Mouse (Mus musculus) retina, embryonic 14.5 days (tissue): Measurements from ENCODE around the gene Lgals1.

Source experiments
- DNase-seq: peaks from one replicate; pipeline ENCODE4 v3.0.0-alpha.2; 2015; ENCODE audit warnings: low spot score

The Lgals1 gene

GRCm38 (mm10) chr15:78937963-78938362 is 11.4 kb downstream of the Lgals1 start:
- no peak for DNase-seq

DNA sequence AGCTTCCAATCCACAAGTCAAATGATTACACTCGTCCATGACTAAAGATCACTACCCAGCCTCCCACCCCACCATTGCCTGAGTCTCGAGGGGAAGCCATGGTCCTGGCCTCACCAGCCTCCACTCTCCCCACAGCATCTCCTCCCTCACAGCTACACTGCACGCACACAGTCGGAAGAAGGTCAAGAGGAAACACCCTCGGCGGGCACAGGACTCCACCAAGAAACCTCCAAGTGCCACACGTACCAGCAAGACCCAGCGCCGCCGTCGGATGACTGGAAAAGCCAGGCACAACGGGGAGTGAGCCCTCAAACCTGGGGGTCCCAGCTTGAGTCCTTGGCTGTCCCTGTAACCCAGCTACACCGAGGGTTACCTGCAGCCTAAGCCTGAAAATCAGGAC is 13.8 kb downstream of the Lgals1 start:
- DNase-seq = no peak

- peak; percentile 90 for DNase-seq
These were observed 16.1 kb downstream of the Lgals1 start for GRCm38 (mm10) chr15:78942663-78943062.

DNA sequence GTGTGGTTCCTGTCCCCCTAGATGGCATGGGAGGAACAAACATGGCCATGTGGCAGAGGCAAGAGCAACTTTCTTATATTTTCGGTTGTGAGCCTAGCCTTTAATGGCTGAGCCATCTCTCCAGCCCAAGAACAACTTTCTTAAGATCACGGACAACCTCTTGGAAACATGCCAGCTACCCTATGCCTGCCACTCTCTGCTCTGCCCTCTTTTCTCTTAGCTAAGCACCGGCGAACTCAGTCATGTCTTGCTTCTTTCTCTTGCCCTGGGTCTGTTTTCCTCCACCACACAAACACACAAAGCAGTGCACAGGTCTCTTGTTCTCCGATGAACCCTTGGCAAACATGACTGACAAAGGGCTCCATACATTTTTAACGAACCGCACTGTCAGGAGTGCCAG is 19.7 kb downstream of the Lgals1 start:
- no peak for DNase-seq

GRCm38 (mm10) chr15:78947657-78948056 is 21.1 kb downstream of the Lgals1 start, which contains the start of gene Triobp:
Triobp (plus strand) TSS chr15:78947724.
- DNase-seq = peak; percentile 93

DNA sequence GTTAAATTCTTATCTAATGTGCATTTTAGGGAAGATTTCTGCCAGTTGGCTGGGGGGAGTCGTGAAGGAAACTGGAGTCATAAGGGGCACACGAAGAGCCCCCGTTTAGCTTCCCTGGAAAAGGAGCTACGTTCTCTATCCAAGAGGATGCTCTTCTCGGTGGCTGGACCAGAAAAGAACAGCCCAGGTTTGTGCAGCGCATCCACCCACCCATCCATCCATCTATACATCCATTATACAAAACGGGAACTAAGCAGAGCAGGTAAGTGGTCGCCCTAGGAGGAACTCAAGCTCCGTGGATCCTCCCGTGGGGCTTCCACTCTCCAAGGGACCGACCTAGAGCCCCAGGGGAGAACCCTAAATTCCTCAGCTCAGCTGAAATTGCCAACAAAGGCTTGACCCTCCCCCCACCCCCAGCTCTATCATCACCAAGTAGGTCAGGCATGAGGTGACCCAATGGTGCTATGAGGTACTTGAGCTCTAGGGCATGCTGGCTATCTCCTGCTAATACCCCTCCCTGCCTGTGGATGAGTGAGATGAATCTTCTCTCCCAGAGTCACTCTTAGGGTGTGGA is 21.7 kb downstream of the Lgals1 start:
- DNase-seq = peak; percentile 32

GRCm38 (mm10) chr15:78948883-78949282 is 22.4 kb downstream of the Lgals1 start:
- DNase-seq = no peak

- DNase-seq = no peak
These were observed 29.1 kb downstream of the Lgals1 start for GRCm38 (mm10) chr15:78955663-78956062.

GRCm38 (mm10) chr15:78956351-78956750 is 29.8 kb downstream of the Lgals1 start:
- DNase-seq = peak; percentile 57

DNA sequence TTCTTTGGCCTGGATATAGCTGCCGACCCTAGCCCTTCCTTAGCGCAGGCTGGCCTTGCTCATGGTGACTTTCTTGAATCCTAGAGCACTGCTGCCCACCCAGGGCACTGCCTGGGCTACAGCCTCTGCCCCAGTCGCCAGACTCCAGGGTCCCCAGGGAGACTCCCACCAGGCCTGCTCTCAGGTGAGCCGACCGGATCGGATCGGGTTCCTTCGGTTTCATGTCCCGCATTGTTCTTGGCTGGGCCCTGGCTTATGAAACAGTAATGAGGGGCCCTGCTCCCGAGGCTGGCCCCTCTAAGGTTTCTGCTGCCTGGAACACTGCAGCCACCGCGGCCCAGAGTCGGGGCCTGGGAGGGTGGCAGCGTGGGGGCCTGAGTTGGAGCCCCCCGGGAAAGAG is 30.5 kb downstream of the Lgals1 start:
- no peak for DNase-seq

DNA sequence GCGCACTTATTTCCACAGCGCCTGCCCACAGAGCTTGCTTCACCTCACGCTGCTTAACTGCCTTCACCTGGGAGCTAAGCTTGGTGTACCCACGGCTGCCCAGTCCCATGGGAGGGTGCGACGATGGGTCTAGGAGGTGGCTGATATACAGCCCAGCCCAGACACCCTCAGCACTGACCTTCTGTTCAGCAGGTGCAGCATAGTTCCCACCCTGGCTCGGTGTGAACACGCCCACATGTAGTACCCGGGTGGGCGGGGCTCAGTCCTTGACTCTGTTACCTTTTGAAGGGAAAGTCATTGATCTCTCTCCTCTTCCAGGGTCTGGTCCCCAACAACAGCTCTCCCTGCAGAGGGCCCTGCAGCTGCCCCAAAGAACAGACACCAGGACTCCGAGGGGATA is 33.0 kb downstream of the Lgals1 start:
- no peak for DNase-seq

- DNase-seq = no peak
These were observed 33.6 kb downstream of the Lgals1 start for GRCm38 (mm10) chr15:78960088-78960487.

DNA sequence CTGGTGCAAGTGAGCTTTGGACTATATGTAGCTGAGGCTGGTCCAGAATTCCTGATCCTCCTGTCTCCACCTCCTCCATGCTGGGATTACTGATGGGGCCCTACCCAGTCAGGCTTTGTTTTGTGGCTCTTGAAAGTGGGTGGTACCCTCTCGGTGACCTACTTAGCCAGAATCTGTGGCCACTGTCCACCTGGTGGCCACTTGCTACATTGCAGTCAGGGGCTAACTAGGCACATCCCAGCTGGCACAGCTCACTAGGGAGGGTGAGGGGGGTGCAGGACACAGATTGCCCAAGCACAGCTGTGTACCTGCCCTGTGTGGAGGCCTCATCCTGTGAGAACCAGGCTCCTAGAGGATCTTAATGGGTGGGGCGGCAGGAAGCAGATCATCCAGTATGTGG is 36.4 kb downstream of the Lgals1 start:
- DNase-seq = peak; percentile 96

DNA sequence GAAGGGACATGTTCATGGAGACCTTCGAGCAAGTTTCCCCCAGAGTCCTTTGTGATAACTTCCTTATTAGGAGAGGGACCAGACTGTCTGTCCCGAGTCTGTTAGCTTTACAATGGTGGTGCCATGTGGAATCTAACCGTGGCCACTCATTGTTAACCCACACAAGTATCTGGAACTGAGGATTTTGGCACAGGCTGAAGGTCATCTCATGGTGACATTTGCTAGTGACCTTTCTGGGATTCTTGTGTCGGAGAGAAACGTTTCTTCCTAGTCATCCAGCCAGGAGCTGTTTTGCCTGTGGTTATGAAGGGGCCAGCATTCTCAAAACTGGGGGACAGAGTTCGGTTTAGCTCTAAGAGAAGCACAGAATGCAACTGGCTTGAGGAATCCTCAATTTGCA is 45.1 kb downstream of the Lgals1 start:
- DNase-seq = no peak

GRCm38 (mm10) chr15:78973950-78974349 is 47.4 kb downstream of the Lgals1 start:
- DNase-seq = peak; percentile 30

- DNase-seq = no peak
These were observed 51.2 kb downstream of the Lgals1 start for GRCm38 (mm10) chr15:78977676-78978159.

GRCm38 (mm10) chr15:78978875-78979274 is 52.4 kb downstream of the Lgals1 start:
- DNase-seq = no peak
